Mouse (Mus musculus): ENCODE results near the gene D230025D16Rik.

DNA sequence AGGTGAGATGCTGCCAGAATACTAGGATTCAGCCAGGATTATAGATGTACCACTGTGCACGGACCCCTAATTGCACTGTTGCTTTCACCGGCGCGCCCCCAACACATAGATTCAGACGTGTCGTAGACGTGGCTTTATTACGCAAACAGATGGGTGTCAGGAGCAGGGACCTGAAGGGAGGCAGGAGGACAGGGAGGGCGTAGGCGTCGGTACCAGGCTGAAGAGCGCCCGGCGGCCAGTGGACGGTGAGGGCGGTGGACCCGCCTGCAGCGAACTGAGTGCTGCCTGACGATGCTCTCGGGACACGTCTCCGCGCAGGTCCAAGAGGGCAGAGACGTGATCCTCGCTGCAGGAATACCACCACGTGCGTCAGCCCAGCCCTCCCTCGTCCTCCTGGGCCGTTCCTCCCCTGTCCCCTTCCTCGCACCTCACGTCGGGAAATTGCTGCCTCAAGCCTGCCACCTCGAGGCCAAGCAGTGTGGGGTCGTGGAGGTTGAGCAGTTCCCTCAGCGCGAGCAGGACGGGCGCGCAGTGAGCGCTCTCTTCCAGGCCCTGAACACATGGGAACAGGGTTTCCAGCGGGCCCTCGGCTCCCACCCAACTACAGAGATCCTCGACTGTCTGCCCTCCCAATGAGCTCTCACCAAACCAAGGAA is 65.0 kb downstream of the D230025D16Rik start, which contains the start of gene 4931428F04Rik:
- TF ChIP-seq CTCF (IDR thresholded peaks at IDR 0.05; ENCODE audit: borderline replicate concordance, control insufficient read depth, extremely low read depth, insufficient read depth, low read length, poor library complexity) (no peak), POLR2A (IDR thresholded peaks at IDR 0.05; ENCODE audit: control insufficient read depth, extremely low read depth, insufficient read depth, low read length, poor library complexity) (no peak)
